Mouse (Mus musculus) common myeloid progenitor, adult 5-6 weeks (primary cell): ENCODE measurements around the gene St6galnac3. TPM values are rescaled to one million over a fixed set of nuclear protein-coding genes. Genes with fewer than 3 reads are reported as not detected.

Experiments
- ATAC-seq: replicated peaks from 2 replicates; pipeline ENCODE4 v1.8.0; 2016; ENCODE audit warnings: low read depth, mild to moderate bottlenecking, moderate TSS enrichment, inconsistent platforms; ENCODE audit not compliant: poor library complexity, severe bottlenecking
- total RNA-seq: library from RNA; stranded (forward); fragments of 200-1000, 187-1606 nt; gene quantifications from 2 replicates; pipeline ENCODE4 v1.2.3, GENCODE M21; 2017

The St6galnac3 gene
- total RNA-seq, 1 experiment from 2014 or later, result 2.7 TPM

GRCm38 (mm10) chr3:153735796-153736549 lies 11.0 kb upstream of the St6galnac3 start:
- ATAC-seq, result no peak

- ATAC-seq, result no peak
Observed at GRCm38 (mm10) chr3:153734741-153735140, 9.8 kb upstream of the St6galnac3 start.

GRCm38 (mm10) chr3:153733364-153734159 lies 8.6 kb upstream of the St6galnac3 start:
- ATAC-seq, result no peak

- no peak for ATAC-seq
Observed at GRCm38 (mm10) chr3:153732749-153733148, 7.8 kb upstream of the St6galnac3 start.

- no peak for ATAC-seq
Observed at GRCm38 (mm10) chr3:153732035-153732434, 7.1 kb upstream of the St6galnac3 start.

GRCm38 (mm10) chr3:153728577-153728976 lies 3.6 kb upstream of the St6galnac3 start:
- ATAC-seq, result no peak

GRCm38 (mm10) chr3:153723467-153724079 lies 1.4 kb downstream of the St6galnac3 start:
- no peak for ATAC-seq

- ATAC-seq, result no peak
Observed at GRCm38 (mm10) chr3:153721525-153721924, 3.4 kb downstream of the St6galnac3 start.

- peak; percentile 11 for ATAC-seq
Observed at GRCm38 (mm10) chr3:153720922-153721321, 4.1 kb downstream of the St6galnac3 start.

- no peak for ATAC-seq
Observed at GRCm38 (mm10) chr3:153720296-153720695, 4.7 kb downstream of the St6galnac3 start.

GRCm38 (mm10) chr3:153719256-153719970 lies 5.6 kb downstream of the St6galnac3 start:
- ATAC-seq, result peak; percentile 49

GRCm38 (mm10) chr3:153718724-153719123 lies 6.2 kb downstream of the St6galnac3 start:
- ATAC-seq, result no peak

- ATAC-seq, result peak; percentile 51
Observed at GRCm38 (mm10) chr3:153717742-153718141, 7.2 kb downstream of the St6galnac3 start.

GRCm38 (mm10) chr3:153715646-153716045 lies 9.3 kb downstream of the St6galnac3 start:
- ATAC-seq, result no peak

GRCm38 (mm10) chr3:153710545-153710944 lies 14.4 kb downstream of the St6galnac3 start:
- no peak for ATAC-seq

- ATAC-seq, result no peak
Observed at GRCm38 (mm10) chr3:153707687-153708086, 17.3 kb downstream of the St6galnac3 start.

- peak; percentile 53; the same call in 1 of the 2 replicates for ATAC-seq
Observed at GRCm38 (mm10) chr3:153706901-153707300, 18.1 kb downstream of the St6galnac3 start.

GRCm38 (mm10) chr3:153701752-153702740 lies 22.9 kb downstream of the St6galnac3 start:
- ATAC-seq, result no peak

GRCm38 (mm10) chr3:153701172-153701571 lies 23.8 kb downstream of the St6galnac3 start:
- ATAC-seq, result no peak
